In genomic region chr17:17631985-17632384, GRCm38 (mm10) we compare ENCODE assay signal across 19 mouse cellular contexts. TPM values are rescaled to one million over a fixed set of nuclear protein-coding genes. Genes with fewer than 3 reads are reported as not detected.
DNase-seq lines count a peak whose midpoint lies in the region; ATAC-seq and TF ChIP-seq lines count a peak whose summit lies in the region.
"Had no signal": no experiment of that assay in that cellular context is flagged by ENCODE, and none has a peak within 500 bp of the region (broad histone marks: within the 10 kb centered on the region; RNA-seq: fewer than 3 reads in every experiment).

No protein-coding gene starts in this region.

- ATAC-seq in Patski = peak; percentile 92
- ATAC-seq in midbrain, embryonic 14.5 days (ENCODE audit: low FRiP score, low TSS enrichment) = no peak
- ATAC-seq: forebrain, embryonic 13.5 days; forebrain, embryonic 15.5 days; forebrain, postnatal 0 days had no signal

- CTCF ChIA-PET in Patski (lab: Charles Lee) = interaction anchor here (1.2 kb wide), 1 partner anchor 52 kb away, joined by 3 read pairs; no protein-coding TSS in a partner anchor

- no peaks in the 10 kb centered on the region for H3K9me3 ChIP-seq in midbrain, embryonic 14.5 days (ENCODE audit: control insufficient read depth, low read length)
- H3K9me3 ChIP-seq: embryonic facial prominence, embryonic 12.5 days; forebrain, embryonic 13.5 days; forebrain, embryonic 15.5 days had no signal

- intact Hi-C loops in gastrocnemius, postnatal 36 days (cut with DNase I) = no loop called here

- no peaks in the 10 kb centered on the region for H3K4me1 ChIP-seq in midbrain, embryonic 14.5 days (ENCODE audit: control insufficient read depth, insufficient read depth, low read length)
- H3K4me1 ChIP-seq: embryonic facial prominence, embryonic 12.5 days; forebrain, embryonic 13.5 days; forebrain, embryonic 15.5 days had no signal

- no peaks in the 10 kb centered on the region for H3K27me3 ChIP-seq in Patski
- H3K27me3 ChIP-seq in midbrain, embryonic 14.5 days (ENCODE audit: control insufficient read depth, insufficient read depth, low read length) = no peaks in the 10 kb centered on the region
- H3K27me3 ChIP-seq: embryonic facial prominence, embryonic 12.5 days; forebrain, embryonic 13.5 days; forebrain, embryonic 15.5 days had no signal

- POLR2A ChIA-PET in Patski (lab: Charles Lee) = no interaction called here

- H3K9ac ChIP-seq in midbrain, embryonic 14.5 days (replicated peaks; ENCODE audit: low read length) = no peak overlapping the region
- H3K9ac ChIP-seq: embryonic facial prominence, embryonic 12.5 days; forebrain, embryonic 13.5 days; forebrain, embryonic 15.5 days; forebrain, postnatal 0 days had no signal

- in situ Hi-C loops in Patski (cut with MboI; ENCODE audit: low pct_unique_long_range_greater_than_20kb) = loop anchor here (25.0 kb wide), 1 partner anchor 1820 kb away; no protein-coding TSS in a partner anchor

- no peak overlapping the region for H3K4me2 ChIP-seq in midbrain, embryonic 14.5 days (ENCODE audit: low read length)
- H3K4me2 ChIP-seq: embryonic facial prominence, embryonic 12.5 days; forebrain, embryonic 13.5 days; forebrain, embryonic 15.5 days had no signal

- TF ChIP-seq CTCF in Patski (IDR thresholded peaks at IDR 0.05) = no peak

- H3K4me3 ChIP-seq in midbrain, embryonic 14.5 days (replicated peaks; ENCODE audit: low read depth, low read length) = no peak overlapping the region
- H3K4me3 ChIP-seq: embryonic facial prominence, embryonic 10.5 days; embryonic facial prominence, embryonic 12.5 days; forebrain, embryonic 13.5 days; forebrain, embryonic 15.5 days had no signal

- DNase-seq in heart, adult 11 months = peak; percentile 19
- DNase-seq in heart, postnatal 4 days = no peak
- DNase-seq in 3T3-L1 (ENCODE audit: low read depth, low spot score) = peak; percentile 55
- DNase-seq in Patski (ENCODE audit: low read depth, low spot score) = no peak
- DNase-seq in gastrocnemius, postnatal 36 days = no peak
- DNase-seq in midbrain, embryonic 14.5 days = no peak
- DNase-seq: adrenal gland, adult 8-10 months; adrenal gland, postnatal 14 days; adrenal gland, postnatal 36 days; cerebellum, adult 11-12 months; cerebellum, adult 2 months; cerebellum, adult 9-10 months; cerebellum, postnatal 10 days; cerebellum, postnatal 25 days; forebrain, postnatal 0 days had no signal

- H3K27ac ChIP-seq in midbrain, embryonic 14.5 days (replicated peaks; ENCODE audit: low read depth, low read length) = no peak overlapping the region
- H3K27ac ChIP-seq: embryonic facial prominence, embryonic 10.5 days; embryonic facial prominence, embryonic 12.5 days; forebrain, embryonic 13.5 days; forebrain, embryonic 15.5 days had no signal

- H3K36me3 ChIP-seq in midbrain, embryonic 14.5 days (ENCODE audit: control insufficient read depth, insufficient read depth, low read length) = no peaks in the 10 kb centered on the region
- H3K36me3 ChIP-seq: embryonic facial prominence, embryonic 10.5 days; embryonic facial prominence, embryonic 12.5 days; forebrain, embryonic 15.5 days had no signal

RNA-seq across cellular contexts. Expression of gene Lnpep, which starts 7.1 kb away (rescaled TPM):
- 100 to 1,000 TPM; 134 to 135 TPM for total RNA-seq in heart, postnatal 4 days (2021)
- 34.8 TPM for polyA plus RNA-seq in Patski (2021)
- total RNA-seq in gastrocnemius, postnatal 36 days (2021) = 10 to 100 TPM; 54.3 to 80.5 TPM
- polyA plus RNA-seq in midbrain, embryonic 14.5 days (2014; fragmentation: Nextera tagmentation; extraction: Ambion mirVana) = 8.8 and 13.5 TPM in 2 replicates

Comparison
In these comparisons a context has a peak if more than half of its experiments do, and no peak if none do; other contexts are left out.
1. DNase-seq: peak in heart, adult 11 months (single experiment) and 3T3-L1 (single experiment); none in heart, postnatal 4 days (single experiment), Patski (single experiment), gastrocnemius, postnatal 36 days (0 of 2) and midbrain, embryonic 14.5 days (single experiment).